In genomic region chr9:114775272-114775671, GRCm38 (mm10) we compare ENCODE assay signal across 8 mouse cellular contexts. TPM values are rescaled to one million over a fixed set of nuclear protein-coding genes. Genes with fewer than 3 reads are reported as not detected.
DNase-seq lines count a peak whose midpoint lies in the region; ATAC-seq lines count a peak whose summit lies in the region.

No protein-coding gene starts in this region.

- H3K4me1 ChIP-seq in embryonic facial prominence, embryonic 13.5 days: peaks cover 26% of the 10 kb centered on the region

- H3K9ac ChIP-seq in embryonic facial prominence, embryonic 13.5 days: peak overlapping the region; percentile 57

- ATAC-seq in embryonic facial prominence, embryonic 13.5 days (ENCODE audit: insufficient number of reproducible peaks, insufficient read depth, low FRiP score, low TSS enrichment, low read depth): no peak
- ATAC-seq in inflammation-experienced regulatory T-cells, adult 6 months: no peak

- no peaks in the 10 kb centered on the region for H3K27me3 ChIP-seq in embryonic facial prominence, embryonic 13.5 days
- H3K27me3 ChIP-seq in splenic B cell, adult 2 months (ENCODE audit: control insufficient read depth, insufficient read depth, low read length, poor library complexity, severe bottlenecking): no peaks in the 10 kb centered on the region

- peaks cover 9% of the 10 kb centered on the region for H3K36me3 ChIP-seq in embryonic facial prominence, embryonic 13.5 days
- H3K36me3 ChIP-seq in splenic B cell, adult 2 months (ENCODE audit: control insufficient read depth, insufficient read depth, low read length, poor library complexity, severe bottlenecking): peaks cover 7% of the 10 kb centered on the region

- intact Hi-C loops in left cerebral cortex, postnatal 10 days (cut with DNase I): no loop called here
- intact Hi-C loops in heart, postnatal 10 days (cut with DNase I): loop anchor here (2.0 kb wide), 1 partner anchor 14 kb away; no protein-coding TSS in a partner anchor

- 0 out of 2 replicates have a peak, but pooled peaks cover 7% of the 10 kb centered on the region for H3K9me3 ChIP-seq in embryonic facial prominence, embryonic 13.5 days

- no peak overlapping the region for H3K4me3 ChIP-seq in embryonic facial prominence, embryonic 13.5 days

- WGBS in embryonic facial prominence, embryonic 13.5 days: 65% methylated on average over 4 of the region's 4 CpGs

- no peak overlapping the region for H3K4me2 ChIP-seq in embryonic facial prominence, embryonic 13.5 days

- peak; percentile 23 to 67 for DNase-seq in left cerebral cortex, postnatal 10 days (ENCODE audit: extremely low spot score in 1 of 2, low spot score in 2 of 2)
- DNase-seq in left cerebral cortex, adult 9 months (ENCODE audit: low spot score in 2 of 2): no peak
- DNase-seq in adrenal gland, postnatal 36 days: peak; percentile 37 to 40
- peak; percentile 73 to 77 for DNase-seq in heart, postnatal 10 days
- DNase-seq in splenic B cell, adult 2 months (ENCODE audit: low read depth, low spot score): peak; percentile 36
- DNase-seq in kidney, adult 18-20 months: no peak

- H3K27ac ChIP-seq in embryonic facial prominence, embryonic 13.5 days: peak overlapping the region; percentile 68

RNA-seq across cellular contexts. Expression of gene Cmtm7, which starts 6.4 kb away (rescaled TPM):
- total RNA-seq in left cerebral cortex, postnatal 10 days (2021): 1 to 10 TPM; 4.1 to 5.3 TPM
- 10 to 100 TPM; 29.2 to 39.2 TPM for total RNA-seq in adrenal gland, postnatal 36 days (2021)
- 104 and 114 TPM in 2 replicates for polyA plus RNA-seq in embryonic facial prominence, embryonic 13.5 days (2015; fragmentation: Nextera tagmentation; extraction: Ambion mirVana)
- total RNA-seq in heart, postnatal 10 days (2021): 10 to 100 TPM; 25.7 to 26.9 TPM
- polyA plus RNA-seq in inflammation-experienced regulatory T-cells, adult 6 months (2017; shearing (Covaris generic)): 100 to 1,000 TPM in 1 of 3 experiments, 10 to 100 TPM in 2; 44.6 to 117 (median 64.8) TPM

RNA-seq across cellular contexts. Expression of gene Cmtm6, which starts 44.4 kb away (rescaled TPM):
- 10 to 100 TPM; 24.5 to 25.5 TPM for total RNA-seq in left cerebral cortex, postnatal 10 days (2021)
- total RNA-seq in adrenal gland, postnatal 36 days (2021): 100 to 1,000 TPM in 1 of 2 experiments, 10 to 100 TPM in 1; 71.3 to 102 TPM
- 32.6 and 38.3 TPM in 2 replicates for polyA plus RNA-seq in embryonic facial prominence, embryonic 13.5 days (2015; fragmentation: Nextera tagmentation; extraction: Ambion mirVana)
- total RNA-seq in heart, postnatal 10 days (2021): 10 to 100 TPM; 34.5 to 37.8 TPM
- polyA plus RNA-seq in inflammation-experienced regulatory T-cells, adult 6 months (2017; shearing (Covaris generic)): 10 to 100 TPM; 62.5 to 80.3 (median 72.6) TPM

Comparison
In these comparisons a context has a peak if more than half of its experiments do, and no peak if none do; other contexts are left out.
1. DNase-seq: peak in left cerebral cortex, postnatal 10 days (2 of 2), adrenal gland, postnatal 36 days (2 of 2), heart, postnatal 10 days (2 of 2) and splenic B cell, adult 2 months (single experiment); none in left cerebral cortex, adult 9 months (0 of 2) and kidney, adult 18-20 months (single experiment).
2. RNA of gene Cmtm7, which starts 6.4 kb away (total RNA-seq): 29.2 to 39.2 TPM in adrenal gland, postnatal 36 days and 25.7 to 26.9 TPM in heart, postnatal 10 days; 4.1 to 5.3 TPM in left cerebral cortex, postnatal 10 days; every median in the first group is over 4 times any median in the second.